Mouse (Mus musculus) kidney, postnatal 0 days (tissue): ENCODE measurements around the gene Eme1. TPM values are rescaled to one million over a fixed set of nuclear protein-coding genes. Genes with fewer than 3 reads are reported as not detected.
A peak's percentile ranks its signal among the peaks of the same experiment; 100 is the strongest.

Experiments used
- ATAC-seq: fragments of 200-750 bp; cut with Nextera tagmentation; replicated peaks from 2 replicates; pipeline ENCODE4 v1.8.0; 2017; ENCODE audit warnings: low read depth, moderate number of reproducible peaks, moderate TSS enrichment, moderate library complexity; ENCODE audit not compliant: low FRiP score
- DNase-seq: peaks from one replicate; pipeline ENCODE4 v3.0.0-alpha.2; 2016; ENCODE audit warnings: low spot score
- H3K27ac ChIP-seq: fragments of 300-500 bp; sonication (generic); 2 replicates; pipeline ENCODE4 v1.5.1; 2014; ENCODE audit warnings: mild to moderate bottlenecking
- H3K27me3 ChIP-seq: fragments of 300-500 bp; sonication (generic); 2 replicates; pipeline ENCODE4 v1.6.1; 2014; ENCODE audit warnings: low read length, mixed read lengths; ENCODE audit not compliant: insufficient read depth
- H3K36me3 ChIP-seq: fragments of 300-500 bp; sonication (generic); 2 replicates; pipeline ENCODE4 v1.6.1; 2014; ENCODE audit warnings: low read length, mixed read lengths; ENCODE audit not compliant: insufficient read depth
- H3K4me1 ChIP-seq: fragments of 300-500 bp; sonication (generic); replicated peaks from 2 replicates; pipeline ENCODE4 v1.6.1; 2014; ENCODE audit warnings: antibody characterized with exemption, low read length, mixed read lengths; ENCODE audit not compliant: insufficient read depth
- H3K4me2 ChIP-seq: fragments of 300-500 bp; sonication (generic); 2 replicates; pipeline ENCODE4 v1.6.1; 2014; ENCODE audit warnings: mild to moderate bottlenecking, low read length, moderate library complexity, mixed read lengths
- H3K4me3 ChIP-seq: fragments of 300-500 bp; sonication (generic); replicated peaks from 2 replicates; pipeline ENCODE4 v1.5.1; 2014; ENCODE audit warnings: low read depth, low read length
- H3K9ac ChIP-seq: fragments of 300-500 bp; sonication (generic); 2 replicates; pipeline ENCODE4 v1.6.1; 2014; ENCODE audit warnings: low read depth, low read length
- H3K9me3 ChIP-seq: fragments of 300-500 bp; sonication (generic); replicated peaks from 2 replicates; pipeline ENCODE4 v1.6.1; 2016; ENCODE audit warnings: low read length, inconsistent platforms, mixed read lengths
- CTCF ChIP-seq: IDR thresholded peaks from 2 replicates; pipeline ENCODE4 v1.5.1; 2016; ENCODE audit warnings: antibody characterized with exemption, low read depth, mild to moderate bottlenecking, moderate library complexity
- WGBS: fragments of 180-500 bp; shearing (Covaris S2); extraction: QIAGEN DNeasy Blood & Tissue Kit; methylation state at CpG from one replicate; pipeline ENCODE4 v1.1.7; 2014; 5-methylcytosine and 5-hydroxymethylcytosine counted together
- polyA plus RNA-seq: library from polyadenylated mRNA; unstranded; fragments of >200 nt; fragmentation: Nextera tagmentation; extraction: Ambion mirVana; gene quantifications from 2 replicates; pipeline ENCODE4 v1.2.1, GENCODE M21; 2015

Eme1 gene
- polyA plus RNA-seq, 1 experiment from 2014 or later: 7.9 TPM

DNA sequence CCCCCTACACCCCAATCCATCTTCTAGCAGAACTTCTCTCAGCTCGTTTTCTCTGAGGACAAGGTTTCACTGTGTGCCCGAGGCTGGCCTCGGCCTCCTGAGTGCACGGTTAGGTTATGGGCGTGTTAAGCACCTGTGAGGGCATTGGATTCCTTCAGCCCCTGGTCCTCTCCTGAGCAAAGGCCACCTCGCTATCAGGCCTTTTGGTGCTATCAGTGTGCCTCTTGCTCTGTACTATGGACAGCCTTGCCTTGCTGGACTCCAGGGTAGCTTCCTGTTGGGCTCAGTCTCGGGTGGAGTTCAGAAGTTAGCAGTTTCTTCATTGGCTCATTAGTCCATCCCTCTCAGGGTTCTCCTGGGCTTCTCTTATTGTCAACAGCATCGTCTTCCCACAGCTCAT lies 20.8 kb downstream of the Eme1 start:
- TF ChIP-seq CTCF: no peak
- ATAC-seq: no peak
- Histone ChIP-seq H3K9ac (no peak overlapping the region), H3K36me3 (peaks cover 51% of the 10 kb centered on the region), H3K4me1 (peaks cover 8% of the 10 kb centered on the region; the same call in 1 of the 2 replicates), H3K4me2 (no peak overlapping the region), H3K9me3 (no peaks in the 10 kb centered on the region), H3K27ac (no peak overlapping the region), H3K4me3 (no peak overlapping the region), H3K27me3 (no peaks in the 10 kb centered on the region)
- no peak for DNase-seq
- 81% methylated on average over 8 of the region's 8 CpGs for WGBS

DNA sequence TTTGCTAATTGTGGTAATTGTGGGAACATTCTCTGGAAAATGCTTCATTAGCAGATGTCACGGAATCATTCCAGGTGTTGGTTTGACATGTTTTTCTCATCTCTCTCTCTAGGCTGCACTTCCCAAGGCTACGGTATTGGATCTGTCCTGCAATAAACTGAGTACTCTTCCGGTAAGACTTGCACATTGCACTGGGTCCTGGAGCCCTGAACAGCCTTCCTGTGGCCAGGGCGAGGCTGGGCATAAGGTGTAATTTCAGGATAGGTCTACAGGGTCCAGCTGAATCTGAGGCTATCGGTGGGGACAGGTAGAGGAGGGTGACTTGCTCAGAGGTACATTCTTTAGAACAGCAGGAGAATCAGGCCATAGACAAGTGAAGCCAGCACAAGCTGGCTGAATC lies 21.8 kb downstream of the Eme1 start:
- WGBS: 92% methylated on average over 5 of the region's 5 CpGs
- Histone ChIP-seq H3K27me3 (no peaks in the 10 kb centered on the region), H3K9ac (no peak overlapping the region), H3K4me2 (no peak overlapping the region), H3K9me3 (no peaks in the 10 kb centered on the region), H3K27ac (no peak overlapping the region), H3K36me3 (peaks cover 42% of the 10 kb centered on the region), H3K4me1 (peaks cover 8% of the 10 kb centered on the region; the same call in 1 of the 2 replicates), H3K4me3 (no peak overlapping the region)
- TF ChIP-seq CTCF: no peak
- DNase-seq (no peak), ATAC-seq (no peak)

DNA sequence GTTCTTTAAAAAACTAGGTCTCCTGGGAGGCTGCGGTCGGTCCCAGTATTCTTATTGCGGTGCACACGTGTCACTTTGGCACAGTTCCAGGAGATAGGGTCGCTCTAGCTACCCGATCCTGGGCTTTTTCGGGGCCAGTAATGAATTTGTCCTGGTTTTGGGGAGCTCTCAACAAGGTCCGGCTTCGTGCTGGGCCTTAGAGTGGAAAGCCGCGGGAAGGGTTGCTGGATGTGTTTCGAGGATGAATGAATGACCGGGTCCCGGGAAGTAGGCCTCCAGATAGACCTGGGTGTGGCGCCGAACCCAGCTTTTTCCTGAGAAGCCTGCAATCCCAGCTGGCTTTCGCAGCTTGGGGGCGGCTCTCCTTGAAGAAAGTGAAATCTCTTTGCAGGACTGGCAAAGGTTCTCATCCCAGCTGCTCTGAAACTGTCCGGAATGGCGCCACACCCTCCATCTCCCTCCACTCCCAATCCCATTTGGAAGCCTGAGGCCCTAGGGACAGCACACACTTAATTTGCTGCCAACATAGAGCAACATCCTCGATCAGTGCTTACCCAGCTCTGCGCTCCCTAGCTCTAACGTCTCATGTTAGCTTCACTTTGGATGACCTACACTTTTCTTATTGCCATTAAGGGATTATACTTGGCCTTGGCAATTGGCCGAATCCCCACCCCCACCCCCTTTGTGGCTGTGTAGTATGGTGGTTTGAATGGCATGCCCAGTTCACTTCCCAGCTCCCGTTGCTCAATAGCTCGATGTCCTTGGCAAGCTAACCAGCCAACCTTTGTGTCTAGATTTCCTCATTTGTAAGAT lies 23.4 kb downstream of the Eme1 start:
- H3K9ac ChIP-seq: peak overlapping the region; percentile 93
- no peaks in the 10 kb centered on the region for H3K9me3 ChIP-seq
- H3K4me2 ChIP-seq: peak overlapping the region; percentile 94
- DNase-seq: peak; percentile 32
- peak overlapping the region; percentile 76 for H3K27ac ChIP-seq
- H3K4me1 ChIP-seq: peaks cover 8% of the 10 kb centered on the region; the same call in 1 of the 2 replicates
- no peak for TF ChIP-seq CTCF
- 9% methylated on average over 26 of the region's 26 CpGs for WGBS
- peak; percentile 29; the same call in 1 of the 2 replicates for ATAC-seq
- H3K36me3 ChIP-seq: peaks cover 26% of the 10 kb centered on the region
- H3K27me3 ChIP-seq: no peaks in the 10 kb centered on the region
- H3K4me3 ChIP-seq: peak overlapping the region; percentile 94

DNA sequence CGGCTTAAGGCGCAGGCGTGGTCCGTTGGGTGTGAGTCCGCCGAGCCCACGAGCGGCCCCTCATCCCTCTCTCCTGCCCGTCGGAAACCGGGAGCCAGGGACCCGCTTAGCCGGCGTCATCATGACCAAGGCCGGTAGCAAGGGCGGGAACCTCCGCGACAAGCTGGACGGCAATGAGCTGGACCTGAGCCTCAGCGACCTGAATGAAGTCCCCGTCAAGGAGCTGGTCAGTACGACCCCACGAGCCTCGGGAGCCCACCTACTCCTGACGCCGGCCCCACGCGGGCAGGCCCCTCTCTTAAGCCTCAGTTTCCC lies 23.9 kb downstream of the Eme1 start:
- Histone ChIP-seq H3K27me3 (no peaks in the 10 kb centered on the region), H3K4me3 (peak overlapping the region; percentile 94), H3K27ac (peak overlapping the region; percentile 76), H3K9ac (peak overlapping the region; percentile 93), H3K36me3 (peaks cover 20% of the 10 kb centered on the region), H3K9me3 (no peaks in the 10 kb centered on the region), H3K4me1 (peaks cover 8% of the 10 kb centered on the region; the same call in 1 of the 2 replicates), H3K4me2 (peak overlapping the region; percentile 94)
- no peak for TF ChIP-seq CTCF
- 1% methylated on average over 28 of the region's 28 CpGs for WGBS
- DNase-seq: no peak
- ATAC-seq: peak; percentile 64

GRCm38 (mm10) chr11:94629199-94629883 lies 24.4 kb downstream of the Eme1 start, which contains the start of gene Lrrc59:
Gene Lrrc59 (plus strand): TSS chr11:94629767.
- 4% methylated on average over 41 of the region's 41 CpGs for WGBS
- TF ChIP-seq CTCF: peak; percentile 96
- ATAC-seq: peak; percentile 93
- peak; percentile 94 for DNase-seq
- Histone ChIP-seq H3K27ac (peak within 1 kb of the TSS; percentile 76), H3K36me3 (peaks cover 15% of the 10 kb centered on the region), H3K9me3 (no peaks in the 10 kb centered on the region), H3K9ac (peak within 1 kb of the TSS; percentile 93), H3K27me3 (no peaks in the 10 kb centered on the region), H3K4me3 (peak within 1 kb of the TSS; percentile 94), H3K4me1 (peaks cover 8% of the 10 kb centered on the region; the same call in 1 of the 2 replicates), H3K4me2 (peak within 1 kb of the TSS; percentile 94)

DNA sequence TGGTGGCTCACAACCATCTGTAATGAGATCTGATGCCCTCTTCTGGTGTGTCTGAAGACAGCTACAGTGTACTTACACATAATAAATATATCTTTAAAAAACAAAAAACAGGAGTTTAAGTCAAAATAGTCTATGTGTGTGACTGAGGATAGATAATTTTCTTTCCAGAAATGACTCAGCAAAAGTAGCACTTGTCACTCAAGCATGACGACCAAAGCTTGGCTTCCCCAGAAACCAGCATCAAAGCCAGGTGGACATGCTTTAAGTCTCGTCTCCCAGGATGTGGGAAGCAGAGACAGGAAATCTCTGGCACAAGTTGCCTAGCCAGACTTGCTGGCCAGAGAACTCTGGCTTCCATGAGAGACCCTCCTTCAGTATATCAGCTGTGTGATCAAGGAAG lies 31.6 kb downstream of the Eme1 start:
- no peaks in the 10 kb centered on the region for H3K27me3 ChIP-seq
- no peaks in the 10 kb centered on the region for H3K36me3 ChIP-seq
- no peak overlapping the region for H3K4me3 ChIP-seq
- H3K27ac ChIP-seq: no peak overlapping the region
- no peak for DNase-seq
- H3K4me2 ChIP-seq: no peak overlapping the region
- H3K9me3 ChIP-seq: no peaks in the 10 kb centered on the region
- 62% methylated on average over 2 of the region's 2 CpGs for WGBS
- H3K4me1 ChIP-seq: no peaks in the 10 kb centered on the region
- no peak overlapping the region for H3K9ac ChIP-seq
- no peak for TF ChIP-seq CTCF
- ATAC-seq: no peak
